Mouse (Mus musculus) erythroblast, embryonic 14.5 days (primary cell): ENCODE measurements around the gene Astn1.

Experiments used
- GATA1 ChIP-seq: IDR thresholded peaks from 2 replicates; pipeline ENCODE4 v1.6.1; 2012; ENCODE audit warnings: low read length, inconsistent platforms, mixed read lengths
- TAL1 ChIP-seq: IDR thresholded peaks from 3 replicates; pipeline ENCODE4 v1.6.1; 2012; ENCODE audit warnings: low read length, inconsistent platforms, mixed read lengths

GRCm38 (mm10) chr1:158356051-158356461, 6.0 kb upstream of the Astn1 start, which contains the start of gene Brinp2:
- TF ChIP-seq GATA1 (no peak), TAL1 (no peak)
